Mouse (Mus musculus): ENCODE measurements around the gene Slc24a4. TPM values are rescaled to one million over a fixed set of nuclear protein-coding genes. Genes with fewer than 3 reads are reported as not detected.

Gene Slc24a4
- total RNA-seq, 2 experiments from 2014 or later = 0.37 to 0.80 TPM

GRCm38 (mm10) chr12:102285318-102285717 is 156.8 kb downstream of the Slc24a4 start:
- DNase-seq = no peak

- peak; percentile 36 to 41 for DNase-seq
Measured at GRCm38 (mm10) chr12:102285779-102286178, 157.2 kb downstream of the Slc24a4 start.

- peak; percentile 70 to 74 for DNase-seq
Measured at GRCm38 (mm10) chr12:102286681-102287414, 158.3 kb downstream of the Slc24a4 start.

GRCm38 (mm10) chr12:102287904-102288602 is 159.5 kb downstream of the Slc24a4 start:
- DNase-seq = no peak

- no peak for DNase-seq
Measured at GRCm38 (mm10) chr12:102288846-102289245, 160.3 kb downstream of the Slc24a4 start.

- DNase-seq = no peak
Measured at GRCm38 (mm10) chr12:102289568-102289967, 161.0 kb downstream of the Slc24a4 start.

GRCm38 (mm10) chr12:102290662-102291061 is 162.1 kb downstream of the Slc24a4 start:
- no peak for DNase-seq

- DNase-seq = no peak
Measured at GRCm38 (mm10) chr12:102291686-102292085, 163.2 kb downstream of the Slc24a4 start.

GRCm38 (mm10) chr12:102292501-102293215 is 164.1 kb downstream of the Slc24a4 start:
- DNase-seq = no peak

GRCm38 (mm10) chr12:102294634-102295033 is 166.1 kb downstream of the Slc24a4 start:
- DNase-seq = no peak

GRCm38 (mm10) chr12:102295230-102295629 is 166.7 kb downstream of the Slc24a4 start:
- DNase-seq = no peak

GRCm38 (mm10) chr12:102295662-102296061 is 167.1 kb downstream of the Slc24a4 start:
- DNase-seq = no peak

GRCm38 (mm10) chr12:102296361-102296760 is 167.8 kb downstream of the Slc24a4 start:
- no peak for DNase-seq

- DNase-seq = no peak
Measured at GRCm38 (mm10) chr12:102296967-102297366, 168.4 kb downstream of the Slc24a4 start.

GRCm38 (mm10) chr12:102299209-102299608 is 170.7 kb downstream of the Slc24a4 start:
- DNase-seq = no peak

GRCm38 (mm10) chr12:102301585-102301984 is 173.1 kb downstream of the Slc24a4 start:
- DNase-seq = no peak

GRCm38 (mm10) chr12:102302322-102302721 is 173.8 kb downstream of the Slc24a4 start:
- DNase-seq = peak; percentile 33 to 62

GRCm38 (mm10) chr12:102302831-102303351 is 174.4 kb downstream of the Slc24a4 start:
- DNase-seq = peak; percentile 70 to 78

- DNase-seq = no peak
Measured at GRCm38 (mm10) chr12:102303867-102304266, 175.3 kb downstream of the Slc24a4 start.

- no peak for DNase-seq
Measured at GRCm38 (mm10) chr12:102305069-102305836, 176.7 kb downstream of the Slc24a4 start.

- peak; percentile 76 to 82 for DNase-seq
Measured at GRCm38 (mm10) chr12:102308001-102308456, 179.5 kb downstream of the Slc24a4 start.
